In the genomic region with DNA sequence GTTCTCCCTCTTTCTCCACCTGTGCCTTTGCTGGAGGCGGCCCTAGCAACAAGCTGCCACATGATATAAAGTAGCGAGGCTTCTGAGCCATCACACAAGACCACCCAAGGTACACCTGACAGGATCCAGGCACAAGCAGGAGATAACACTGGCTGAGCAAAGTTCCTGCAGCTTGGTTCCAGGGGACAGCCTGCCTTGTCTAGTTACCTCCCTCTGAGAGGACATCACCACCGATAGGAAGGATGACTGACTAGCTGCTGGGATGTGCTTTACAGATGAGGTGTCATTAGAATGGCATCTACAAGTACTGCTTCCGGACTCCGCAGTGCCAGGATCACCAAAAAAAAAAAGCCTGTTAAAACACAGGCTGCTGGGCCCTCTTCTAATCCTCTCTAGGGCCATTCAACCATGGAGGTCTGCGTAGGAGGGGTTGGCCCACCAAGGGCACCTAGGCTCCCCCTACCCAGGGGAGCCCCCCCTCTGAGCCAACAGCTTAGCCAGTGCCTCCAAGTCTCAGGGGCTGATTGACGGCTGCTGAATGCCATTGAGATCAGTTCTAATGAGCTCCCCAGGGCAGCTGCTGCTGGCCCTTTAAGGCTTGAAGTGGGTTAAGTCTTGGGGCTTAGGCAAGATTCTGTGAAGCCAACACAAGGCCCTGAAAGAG, we compare ENCODE assay signal across 10 mouse cellular contexts.
A peak's percentile ranks its signal among the peaks of the same experiment; 100 is the strongest.
DNase-seq lines count a peak whose midpoint lies in the region; ATAC-seq and TF ChIP-seq lines count a peak whose summit lies in the region.
"Had no signal": no experiment of that assay in that cellular context is flagged by ENCODE, and none has a peak within 500 bp of the region (broad histone marks: within the 10 kb centered on the region; RNA-seq: fewer than 3 reads in every experiment).

No protein-coding gene starts in this region.

- peak; percentile 84 for DNase-seq in heart, embryonic 10.5 days (ENCODE audit: low spot score)
- no peak for DNase-seq in heart, postnatal 4 days
- DNase-seq in neural tube, embryonic 10.5 days (ENCODE audit: extremely low spot score, low spot score): no peak
- DNase-seq in retina, postnatal 1 day: peak; percentile 91
- DNase-seq in left cerebral cortex, adult 2 months (ENCODE audit: extremely low spot score in 1 of 2, low spot score in 2 of 2): no peak
- DNase-seq: kidney, postnatal 14 days; liver, embryonic 13.5 days had no signal

- ATAC-seq in neural tube, embryonic 12.5 days (ENCODE audit: low FRiP score, low read depth): 0 out of 2 replicates have a peak, but pooled peaks have one; percentile 29
- no peak for ATAC-seq in hindbrain, embryonic 15.5 days (ENCODE audit: low FRiP score, low read depth)
- no peak for ATAC-seq in megakaryocyte, adult 5-6 weeks (ENCODE audit: poor library complexity, severe bottlenecking)

- no peaks in the 10 kb centered on the region for H3K27me3 ChIP-seq in heart, embryonic 10.5 days (ENCODE audit: insufficient read depth, poor library complexity, severe bottlenecking)
- no peaks in the 10 kb centered on the region for H3K27me3 ChIP-seq in neural tube, embryonic 12.5 days (replicated peaks)
- H3K27me3 ChIP-seq in hindbrain, embryonic 15.5 days: no peaks in the 10 kb centered on the region
- H3K27me3 ChIP-seq: liver, embryonic 13.5 days had no signal

- no peak overlapping the region for H3K4me2 ChIP-seq in neural tube, embryonic 12.5 days (replicated peaks)
- no peak overlapping the region for H3K4me2 ChIP-seq in hindbrain, embryonic 15.5 days
- H3K4me2 ChIP-seq: liver, embryonic 13.5 days had no signal

- no peak for TF ChIP-seq CTCF in left cerebral cortex, adult 2 months (IDR thresholded peaks at IDR 0.05)

- WGBS in heart, embryonic 10.5 days: 5% methylated on average over 7 of the region's 7 CpGs
- WGBS in neural tube, embryonic 12.5 days: 17% methylated on average over 7 of the region's 7 CpGs
- WGBS in hindbrain, embryonic 15.5 days: 27% methylated on average over 7 of the region's 7 CpGs

- intact Hi-C loops in left cerebral cortex, adult 2 months (cut with DNase I): no loop called here

- H3K4me1 ChIP-seq in heart, embryonic 10.5 days: peaks cover 52% of the 10 kb centered on the region
- H3K4me1 ChIP-seq in neural tube, embryonic 12.5 days: peaks cover 9% of the 10 kb centered on the region
- peaks cover 16% of the 10 kb centered on the region for H3K4me1 ChIP-seq in hindbrain, embryonic 15.5 days (replicated peaks)

- H3K9me3 ChIP-seq in heart, embryonic 10.5 days: no peaks in the 10 kb centered on the region
- no peaks in the 10 kb centered on the region for H3K9me3 ChIP-seq in neural tube, embryonic 12.5 days
- no peaks in the 10 kb centered on the region for H3K9me3 ChIP-seq in hindbrain, embryonic 15.5 days
- H3K9me3 ChIP-seq: liver, embryonic 13.5 days had no signal

- peak overlapping the region; percentile 72 for H3K27ac ChIP-seq in heart, embryonic 10.5 days
- H3K27ac ChIP-seq in neural tube, embryonic 12.5 days: no peak overlapping the region
- 0 out of 2 replicates have a peak overlapping the region, but pooled peaks have one; percentile 1 for H3K27ac ChIP-seq in hindbrain, embryonic 15.5 days (replicated peaks)
- no peak overlapping the region for H3K27ac ChIP-seq in left cerebral cortex, adult 2 months
- H3K27ac ChIP-seq: liver, embryonic 13.5 days had no signal

- H3K36me3 ChIP-seq in heart, embryonic 10.5 days: no peaks in the 10 kb centered on the region
- no peaks in the 10 kb centered on the region for H3K36me3 ChIP-seq in neural tube, embryonic 12.5 days
- H3K36me3 ChIP-seq in hindbrain, embryonic 15.5 days: no peaks in the 10 kb centered on the region
- H3K36me3 ChIP-seq: liver, embryonic 13.5 days had no signal

- peak overlapping the region; percentile 5; the same call in 1 of the 2 replicates for H3K4me3 ChIP-seq in heart, embryonic 10.5 days
- no peak overlapping the region for H3K4me3 ChIP-seq in neural tube, embryonic 12.5 days
- H3K4me3 ChIP-seq in hindbrain, embryonic 15.5 days: no peak overlapping the region
- no peak overlapping the region for H3K4me3 ChIP-seq in left cerebral cortex, adult 2 months
- H3K4me3 ChIP-seq: liver, embryonic 13.5 days had no signal

- H3K9ac ChIP-seq in neural tube, embryonic 12.5 days: no peak overlapping the region
- H3K9ac ChIP-seq in hindbrain, embryonic 15.5 days: no peak overlapping the region
- H3K9ac ChIP-seq: liver, embryonic 13.5 days had no signal

Comparison
In these comparisons a context has a peak if more than half of its experiments do, and no peak if none do; other contexts are left out.
1. DNase-seq: peak in heart, embryonic 10.5 days (single experiment) and retina, postnatal 1 day (single experiment); none in heart, postnatal 4 days (single experiment), neural tube, embryonic 10.5 days (single experiment) and left cerebral cortex, adult 2 months (0 of 2).
2. H3K27ac ChIP-seq: peak in heart, embryonic 10.5 days (single experiment) and hindbrain, embryonic 15.5 days (single experiment); none in neural tube, embryonic 12.5 days (single experiment) and left cerebral cortex, adult 2 months (single experiment).